Mouse (Mus musculus) MEL (cell line): Measurements from ENCODE around the gene Rbm33. TPM values are rescaled to one million over a fixed set of nuclear protein-coding genes. Genes with fewer than 3 reads are reported as not detected.

Experiments
- DNase-seq: peaks from one replicate; pipeline ENCODE4 v3.0.0; 2011; ENCODE audit warnings: low read depth, low spot score
- H3K27ac ChIP-seq: 2 replicates; pipeline ENCODE4 v1.5.1; 2012; ENCODE audit warnings: low read depth, mild to moderate bottlenecking, control low read depth, low read length, moderate library complexity; ENCODE audit not compliant: control insufficient read depth
- H3K27me3 ChIP-seq, 2 experiments: fragments of 150-350 bp in 1 of 2; sonication (generic) in 1 of 2; 2 replicates each; pipeline ENCODE4 v1.6.1; 2012; ENCODE audit warnings: low read length in 2 of 2, mild to moderate bottlenecking in 2 of 2, improper control_type of control experiment in 1 of 2, moderate library complexity in 1 of 2; ENCODE audit not compliant: insufficient read depth in 2 of 2, control insufficient read depth in 1 of 2
- H3K36me3 ChIP-seq, 2 experiments: 2 replicates each; pipeline ENCODE4 v1.6.1; 2012 to 2014; ENCODE audit warnings: low read length in 2 of 2, improper control_type of control experiment in 1 of 2, inconsistent platforms in 1 of 2, mild to moderate bottlenecking in 1 of 2; ENCODE audit not compliant: insufficient read depth in 2 of 2, control insufficient read depth in 1 of 2
- H3K4me1 ChIP-seq, 2 experiments: fragments of 150-350 bp in 1 of 2; sonication (generic) in 1 of 2; 2 replicates each; pipeline ENCODE4 v1.6.1; 2012; ENCODE audit warnings: low read length in 2 of 2, improper control_type of control experiment in 1 of 2, mild to moderate bottlenecking in 1 of 2; ENCODE audit not compliant: insufficient read depth in 2 of 2, control insufficient read depth in 1 of 2
- H3K4me3 ChIP-seq, 2 experiments: fragments of 150-350 bp in 1 of 2; sonication (generic) in 1 of 2; 2 replicates each; pipeline ENCODE4 v1.5.1; 2012; ENCODE audit warnings: low read depth in 2 of 2, low read length in 2 of 2, mild to moderate bottlenecking in 2 of 2, moderate library complexity in 2 of 2, control low read depth in 1 of 2, improper control_type of control experiment in 1 of 2; ENCODE audit not compliant: control insufficient read depth in 1 of 2, insufficient read depth in 1 of 2
- H3K79me2 ChIP-seq: 2 replicates; pipeline ENCODE4 v1.6.1; 2012; ENCODE audit warnings: mild to moderate bottlenecking, low read length, moderate library complexity; ENCODE audit not compliant: control insufficient read depth, poor library complexity, insufficient read depth
- H3K9ac ChIP-seq: 2 replicates; pipeline ENCODE4 v1.6.1; 2012; ENCODE audit warnings: low read depth, mild to moderate bottlenecking, control low read depth, low read length, moderate library complexity; ENCODE audit not compliant: control insufficient read depth, poor library complexity, severe bottlenecking
- H3K9me3 ChIP-seq: fragments of 150-350 bp; sonication (generic); replicated peaks from 2 replicates; pipeline ENCODE4 v1.6.1; 2012; ENCODE audit warnings: mild to moderate bottlenecking, low read length, improper control_type of control experiment, moderate library complexity; ENCODE audit not compliant: insufficient read depth
- ETS1 ChIP-seq: IDR thresholded peaks from 2 replicates; pipeline ENCODE4 v1.6.1; 2012; ENCODE audit warnings: low read depth, mild to moderate bottlenecking, inconsistent platforms, low read length, improper control_type of control experiment, moderate library complexity
- MEF2A ChIP-seq: IDR thresholded peaks from 2 replicates; pipeline ENCODE4 v1.6.1; 2014; ENCODE audit warnings: low read depth, mild to moderate bottlenecking, inconsistent platforms, low read length, improper control_type of control experiment; ENCODE audit not compliant: poor library complexity, insufficient replicate concordance, severe bottlenecking; ENCODE audit errors: extremely low read depth
- TCF12 ChIP-seq: IDR thresholded peaks from 2 replicates; pipeline ENCODE4 v1.6.1; 2014; ENCODE audit warnings: low read depth, mild to moderate bottlenecking, inconsistent platforms, low read length, improper control_type of control experiment, moderate library complexity
- UBTF ChIP-seq: IDR thresholded peaks from 2 replicates; pipeline ENCODE4 v1.6.1; 2012; ENCODE audit warnings: low read depth, mild to moderate bottlenecking, inconsistent platforms, low read length, improper control_type of control experiment, moderate library complexity, borderline replicate concordance; ENCODE audit not compliant: insufficient read depth
- ZC3H11A ChIP-seq: IDR thresholded peaks from 2 replicates; pipeline ENCODE4 v1.6.1; 2012; ENCODE audit warnings: low read depth, mild to moderate bottlenecking, inconsistent platforms, low read length, improper control_type of control experiment
- polyA plus RNA-seq, 2 experiments: library from polyadenylated mRNA; stranded (reverse) in 1 of 2; unstranded in 1 of 2; fragments of >175 nt in 1 of 2; fragments of >200 nt in 1 of 2; gene quantifications; 2 replicates each; pipeline versions ENCODE4 v1.2.1 to v1.2.4; 2012; ENCODE audit warnings: low replicate concordance in 2 of 2, low read depth in 1 of 2; ENCODE audit not compliant: insufficient read length in 2 of 2, insufficient read depth in 1 of 2, missing spikeins in 1 of 2
- total RNA-seq: library from RNA; depleted of rRNA; stranded (reverse); fragments of 300-350 nt; gene quantifications from 2 replicates; pipeline ENCODE4 v1.2.3, GENCODE M21; 2012; rRNA removed

The Rbm33 gene
- total and polyA plus RNA-seq, 3 experiments = 14.6 to 60.3 TPM; not detected in 1

DNA sequence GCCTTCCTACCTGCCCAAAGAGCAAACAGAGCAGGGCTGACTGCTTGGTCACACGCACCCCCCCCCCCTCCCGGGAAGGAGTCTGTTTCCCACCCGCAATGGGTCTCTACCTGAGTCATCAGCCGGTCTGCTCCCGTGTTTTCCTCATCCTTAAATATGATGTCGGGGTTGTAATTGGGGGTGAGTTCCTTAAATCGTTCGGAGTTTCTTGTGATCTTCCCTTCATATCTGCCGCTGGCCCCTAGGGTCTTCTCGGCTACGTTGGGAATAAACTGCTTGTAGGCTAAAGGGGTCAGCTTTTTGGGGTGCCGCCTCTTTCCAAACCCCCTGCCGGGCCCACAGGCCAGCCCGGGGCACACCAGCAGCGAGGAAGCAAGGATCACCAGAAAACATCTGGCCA, 149.4 kb downstream of the Rbm33 start:
- no peak overlapping the region for H3K4me3 ChIP-seq
- no peaks in the 10 kb centered on the region for H3K4me1 ChIP-seq
- no peaks in the 10 kb centered on the region for H3K36me3 ChIP-seq
- no peak for DNase-seq
- H3K9me3 ChIP-seq = no peaks in the 10 kb centered on the region
- no peaks in the 10 kb centered on the region for H3K27me3 ChIP-seq
- H3K9ac ChIP-seq = no peak overlapping the region
- no peak overlapping the region for H3K27ac ChIP-seq
- TF ChIP-seq MEF2A = no peak
- no peak for TF ChIP-seq ETS1
- no peaks in the 10 kb centered on the region for H3K79me2 ChIP-seq

DNA sequence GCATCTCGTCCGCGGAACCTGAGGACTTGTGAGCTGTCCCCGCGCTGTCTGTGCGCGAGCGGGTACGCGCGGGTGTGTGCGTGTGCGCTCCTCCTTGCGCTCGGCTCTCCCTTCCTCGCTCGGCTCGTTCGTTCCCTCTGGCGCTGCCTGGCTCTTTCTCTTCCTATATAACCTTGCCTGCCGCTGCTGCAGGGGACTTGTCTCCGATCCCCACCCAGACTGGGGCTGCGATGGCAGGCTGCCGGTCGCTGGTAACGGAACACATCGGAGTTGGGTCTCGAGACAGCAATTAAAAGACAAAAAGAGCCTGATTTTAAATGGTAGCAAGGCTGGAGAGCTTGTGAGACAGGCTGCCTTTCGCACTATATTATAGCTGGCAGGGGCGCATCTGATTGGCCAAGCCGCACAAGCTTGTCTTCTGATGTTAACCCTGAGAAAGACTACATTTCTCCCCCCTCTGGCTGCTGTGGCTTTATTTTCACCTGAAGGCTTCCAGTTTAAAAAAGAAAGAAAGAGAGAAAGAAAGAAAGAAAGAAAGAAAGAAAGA, 149.9 kb downstream of the Rbm33 start, which contains the start of gene Shh:
Gene Shh (minus strand): TSS at position 497 of the 547 bp plus-strand sequence.
- Histone ChIP-seq H3K9me3 (no peaks in the 10 kb centered on the region), H3K4me1 (no peaks in the 10 kb centered on the region), H3K36me3 (no peaks in the 10 kb centered on the region), H3K9ac (no peak within 1 kb of the TSS), H3K27me3 (no peaks in the 10 kb centered on the region), H3K79me2 (no peaks in the 10 kb centered on the region), H3K4me3 (no peak within 1 kb of the TSS), H3K27ac (no peak within 1 kb of the TSS)
- TF ChIP-seq ZC3H11A (no peak), TCF12 (no peak), UBTF (no peak)
- no peak for DNase-seq

Other genes starting within 250 kb of the Rbm33 start
- gene Insig1, start 245.8 kb upstream of the Rbm33 start, total RNA-seq = 71.4 and 73.2 TPM in 2 replicates
- gene Insig1, start 245.8 kb upstream of the Rbm33 start, polyA plus RNA-seq = 10 to 100 TPM in 1 of 2 experiments, not detected in 1; 61.3 TPM
- not detected in 2 replicates for gene En2, start 151.4 kb upstream of the Rbm33 start, total RNA-seq
- gene En2, start 151.4 kb upstream of the Rbm33 start, polyA plus RNA-seq = not detected
- not detected in 2 replicates for gene Cnpy1, start 71.3 kb upstream of the Rbm33 start, total RNA-seq
- gene Cnpy1, start 71.3 kb upstream of the Rbm33 start, polyA plus RNA-seq = not detected
- not detected in 2 replicates for gene Shh, start 150.1 kb downstream of the Rbm33 start, total RNA-seq
- gene Shh, start 150.1 kb downstream of the Rbm33 start, polyA plus RNA-seq = not detected